Mouse (Mus musculus): ENCODE data around the gene Rxrg.

GRCm38 (mm10) chr1:167659065-167659464 lies 60.9 kb downstream of the Rxrg start:
- TF ChIP-seq CTCF (IDR thresholded peaks at IDR 0.05; ENCODE audit: low read depth) (no peak), EP300 (IDR thresholded peaks at IDR 0.05; ENCODE audit: low read depth) (no peak)

Measured in heart, postnatal 0 days (tissue).